ENCODE assay signal across 14 mouse cellular contexts in genomic region chr5:129452561-129452960, GRCm38 (mm10).
"Had no signal": no experiment of that assay in that cellular context is flagged by ENCODE, and none has a peak within 500 bp of the region (broad histone marks: within the 10 kb centered on the region; RNA-seq: fewer than 3 reads in every experiment).

No protein-coding gene starts in this region.

- H3K9ac ChIP-seq: liver, embryonic 15.5 days; lung, embryonic 14.5 days; neural tube, embryonic 13.5 days had no signal

- DNase-seq: kidney, adult 2 months; kidney, postnatal 36 days; lung, embryonic 14.5 days; lung, postnatal 10 days; lung, postnatal 4 days; thymus, postnatal 36 days had no signal

- H3K9me3 ChIP-seq: limb, embryonic 10.5 days; liver, embryonic 15.5 days; neural tube, embryonic 13.5 days had no signal

- H3K4me3 ChIP-seq: left cerebral cortex, adult 2 months; limb, embryonic 10.5 days; liver, embryonic 15.5 days; neural tube, embryonic 13.5 days had no signal

- ATAC-seq: intestine, embryonic 16.5 days; midbrain, embryonic 16.5 days had no signal

- H3K4me1 ChIP-seq: liver, embryonic 15.5 days had no signal

- H3K4me2 ChIP-seq: liver, embryonic 11.5 days; liver, embryonic 15.5 days; lung, embryonic 14.5 days; midbrain, embryonic 11.5 days; neural tube, embryonic 13.5 days had no signal

- H3K27me3 ChIP-seq: liver, embryonic 15.5 days had no signal

- H3K36me3 ChIP-seq: limb, embryonic 10.5 days; liver, embryonic 15.5 days; neural tube, embryonic 13.5 days had no signal

- H3K27ac ChIP-seq: left cerebral cortex, adult 2 months; limb, embryonic 10.5 days; liver, embryonic 15.5 days; neural tube, embryonic 13.5 days had no signal
